Mouse (Mus musculus) spleen, postnatal 0 days (tissue): ENCODE results near the gene Prss54. TPM values are rescaled to one million over a fixed set of nuclear protein-coding genes. Genes with fewer than 3 reads are reported as not detected.

Source experiments
- polyA plus RNA-seq: library from polyadenylated mRNA; unstranded; fragments of >200 nt; fragmentation: Nextera tagmentation; extraction: Ambion mirVana; gene quantifications from 2 replicates; pipeline ENCODE4 v1.2.1, GENCODE M21; 2015

Prss54 gene
- polyA plus RNA-seq, result not detected in 2 replicates

DNA sequence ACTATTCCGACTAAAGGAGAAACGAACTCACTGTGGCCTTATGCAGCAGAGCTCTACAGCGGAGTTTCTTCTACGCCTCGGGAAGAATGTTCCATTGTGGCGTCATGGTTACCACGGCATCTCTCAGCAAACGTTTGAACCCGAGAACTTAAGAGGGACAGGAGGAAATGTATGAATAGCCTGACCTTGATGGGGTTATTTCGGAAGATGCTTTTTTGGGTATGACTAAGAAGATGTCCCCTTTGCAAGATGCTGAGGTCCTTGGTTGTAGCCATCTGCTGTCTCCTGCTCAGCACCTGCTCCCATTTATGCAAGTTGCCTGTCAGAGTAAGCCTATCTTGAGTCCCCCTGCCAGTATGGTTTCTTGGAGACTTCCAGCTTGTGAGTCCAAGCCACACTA lies at the start of gene Prss54:
Gene Prss54 (minus strand): TSS at position 101 of the 400 bp plus-strand sequence.

DNA sequence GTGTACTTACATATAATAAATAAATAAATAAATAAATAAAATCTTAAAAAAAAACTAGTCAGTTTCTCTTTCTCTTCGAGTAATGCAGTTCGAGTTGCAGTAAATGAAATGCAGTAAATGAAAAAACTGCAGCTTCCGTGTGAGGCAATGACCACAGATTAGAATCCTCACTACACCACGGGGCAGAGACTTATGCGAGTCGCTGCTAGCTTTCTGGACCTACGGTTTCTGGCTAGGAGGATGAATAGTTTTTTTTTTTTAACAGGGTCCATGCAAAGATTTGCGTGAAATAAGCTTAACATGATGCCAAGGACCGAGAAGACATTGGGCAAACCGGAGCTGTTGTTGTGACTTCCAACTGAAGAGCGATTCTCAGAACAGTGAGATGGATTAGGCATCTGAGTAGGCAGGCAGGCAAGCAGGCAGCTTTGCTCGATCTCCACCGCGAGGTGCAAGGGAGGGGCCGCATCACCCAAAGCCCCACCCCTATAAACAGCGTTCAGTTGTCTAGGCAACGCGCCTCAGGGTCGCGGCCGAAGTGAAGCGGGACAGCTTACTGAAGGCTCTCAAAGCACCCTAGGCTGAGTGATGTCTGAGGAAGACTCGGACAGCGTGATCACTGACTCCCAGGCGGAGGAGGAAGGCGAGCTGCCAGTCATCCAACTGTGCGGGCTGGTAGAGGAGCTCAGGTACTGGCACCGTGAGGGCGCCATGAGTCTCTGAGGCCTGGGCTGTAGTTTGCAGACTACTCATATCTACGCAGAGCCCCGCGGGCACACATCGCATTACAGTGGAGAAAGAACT lies 42.4 kb downstream of the Prss54 start, which contains the start of gene Ccdc113:
Gene Ccdc113 (plus strand): TSS at position 502 of the 804 bp plus-strand sequence.

Other genes starting within 250 kb of the Prss54 start
- gene Zfp319, start 244.4 kb downstream of the Prss54 start, polyA plus RNA-seq, result 1.7 and 2.0 TPM in 2 replicates
- 14.3 and 16.1 TPM in 2 replicates for gene Usb1, start 244.1 kb downstream of the Prss54 start, polyA plus RNA-seq
- gene Mmp15, start 224.1 kb downstream of the Prss54 start, polyA plus RNA-seq, result 2.9 and 4.4 TPM in 2 replicates
- 70.0 and 79.3 TPM in 2 replicates for gene Cfap20, start 141.5 kb downstream of the Prss54 start, polyA plus RNA-seq
- gene Csnk2a2, start 86.3 kb downstream of the Prss54 start, polyA plus RNA-seq, result 9.6 and 10.1 TPM in 2 replicates
- 0.10 TPM in 1 of 2 replicates, not detected in the other for gene Ccdc113, start 42.3 kb downstream of the Prss54 start, polyA plus RNA-seq
- gene Gins3, start 57.1 kb upstream of the Prss54 start, polyA plus RNA-seq, result 13.7 and 14.1 TPM in 2 replicates
- 2.0 and 2.1 TPM in 2 replicates for gene Ndrg4, start 100.6 kb upstream of the Prss54 start, polyA plus RNA-seq
- gene Setd6, start 139.5 kb upstream of the Prss54 start, polyA plus RNA-seq, result 13.8 and 14.6 TPM in 2 replicates
- 23.9 and 24.3 TPM in 2 replicates for gene Cnot1, start 231.1 kb upstream of the Prss54 start, polyA plus RNA-seq
- gene Sap18b, start 249.0 kb upstream of the Prss54 start, polyA plus RNA-seq, result 309 and 352 TPM in 2 replicates